Mouse (Mus musculus) layer of hippocampus, adult 2 months (tissue): ENCODE measurements around the gene Atg10. TPM values are rescaled to one million over a fixed set of nuclear protein-coding genes. Genes with fewer than 3 reads are reported as not detected.
"Not testable (repeated sequence)": the region's sequence is repeated elsewhere in the genome, so short reads cannot be mapped to it uniquely, and the experiment has no call there.

Experiments used
- DNase-seq, 2 experiments: peaks; one replicate each; pipeline ENCODE4 v3.0.0; 2022; ENCODE audit warnings: low spot score in 2 of 2
- H3K27ac ChIP-seq: fragments of 200-600 bp; 2 replicates; pipeline ENCODE4 v1.8.1; 2022
- H3K4me3 ChIP-seq: fragments of 200-600 bp; 2 replicates; pipeline ENCODE4 v1.8.1; 2022; ENCODE audit warnings: mild to moderate bottlenecking
- CTCF ChIP-seq: fragments of 200-600 bp; conservative IDR thresholded peaks from 2 replicates; pipeline ENCODE4 v1.8.1; 2022; ENCODE audit warnings: antibody characterized with exemption, mild to moderate bottlenecking, moderate library complexity
- long read RNA-seq, 2 experiments: library from polyadenylated mRNA; stranded (forward); transcript quantifications; one replicate each; pipeline ENCODE4 v2.0.0; 2021; ENCODE audit warnings: borderline mapping rate in 2 of 2
- total RNA-seq, 2 experiments: library from RNA; stranded (reverse); gene quantifications; 2 replicates each; pipeline ENCODE4 v1.2.3; 2021

Gene Atg10
- 10 to 100 TPM; 15.3 to 17.2 TPM for total RNA-seq
- long read RNA-seq, experiment 1, partial matches to known transcripts: 0 of 9 reads
- long read RNA-seq, experiment 1, other reads (novel, unspliced or antisense): 4 of 9 reads
- long read RNA-seq, experiment 2, transcript Atg10-201 (8 exons, 1,583 nt): major isoform, 7 of 12 reads
- long read RNA-seq, experiment 2, partial matches to known transcripts: 1 of 12 reads
- long read RNA-seq, experiment 2, other reads (novel, unspliced or antisense): 4 of 12 reads

- TF ChIP-seq CTCF: 0 out of 2 replicates have a peak, but pooled peaks have one; percentile 2
- H3K27ac ChIP-seq: peak within 1 kb of the TSS; percentile 99
- peak within 1 kb of the TSS; percentile 85 for H3K4me3 ChIP-seq
- peak; percentile 86 to 91 for DNase-seq
Measured at GRCm38 (mm10) chr13:91223587-91224437, at the start of gene Atg10. Atg10 (minus strand) TSS chr13:91223968.

GRCm38 (mm10) chr13:91252406-91252805 is 28.6 kb upstream of the Atg10 start:
- H3K27ac ChIP-seq: no peak overlapping the region
- no peak for TF ChIP-seq CTCF
- DNase-seq: no peak
- H3K4me3 ChIP-seq: no peak overlapping the region

- H3K27ac ChIP-seq: no peak overlapping the region
- no peak for DNase-seq
- no peak overlapping the region for H3K4me3 ChIP-seq
- no peak for TF ChIP-seq CTCF
Measured at GRCm38 (mm10) chr13:91251636-91252035, 27.9 kb upstream of the Atg10 start.

- not testable (repeated sequence) for H3K27ac ChIP-seq, H3K4me3 ChIP-seq, DNase-seq
Measured at GRCm38 (mm10) chr13:91250050-91250449, 26.3 kb upstream of the Atg10 start.

- no peak for TF ChIP-seq CTCF
- DNase-seq: no peak
- Histone ChIP-seq H3K4me3 (no peak overlapping the region), H3K27ac (no peak overlapping the region)
Measured at GRCm38 (mm10) chr13:91246472-91246871, 22.7 kb upstream of the Atg10 start.

- Histone ChIP-seq H3K27ac (no peak overlapping the region), H3K4me3 (no peak overlapping the region)
- TF ChIP-seq CTCF: no peak
- DNase-seq: no peak
Measured at GRCm38 (mm10) chr13:91237976-91238375, 14.2 kb upstream of the Atg10 start.

- Histone ChIP-seq H3K27ac (no peak overlapping the region), H3K4me3 (no peak overlapping the region)
- no peak for TF ChIP-seq CTCF
- no peak for DNase-seq
Measured at GRCm38 (mm10) chr13:91236884-91237283, 13.1 kb upstream of the Atg10 start.

GRCm38 (mm10) chr13:91224438-91224814 is 658 bp upstream of the Atg10 start:
- TF ChIP-seq CTCF: no peak
- DNase-seq: no peak
- peak overlapping the region; percentile 99 for H3K27ac ChIP-seq

GRCm38 (mm10) chr13:91223063-91223462 is 705 bp downstream of the Atg10 start:
- Histone ChIP-seq H3K27ac (peak overlapping the region; percentile 99), H3K4me3 (peak overlapping the region; percentile 85)
- no peak for TF ChIP-seq CTCF
- no peak for DNase-seq

More at GRCm38 (mm10) chr13:91224438-91224814, 658 bp upstream of the Atg10 start:
- peak overlapping the region; percentile 85 for H3K4me3 ChIP-seq

- H3K27ac ChIP-seq: no peak overlapping the region
- TF ChIP-seq CTCF: no peak
- no peak for DNase-seq
- H3K4me3 ChIP-seq: no peak overlapping the region
Measured at GRCm38 (mm10) chr13:91221696-91222095, 2.1 kb downstream of the Atg10 start.

- H3K27ac ChIP-seq: no peak overlapping the region
- H3K4me3 ChIP-seq: no peak overlapping the region
- no peak for TF ChIP-seq CTCF
- no peak for DNase-seq
Measured at GRCm38 (mm10) chr13:91217691-91218090, 6.1 kb downstream of the Atg10 start.

- TF ChIP-seq CTCF: no peak
- Histone ChIP-seq H3K4me3 (no peak overlapping the region), H3K27ac (no peak overlapping the region)
- no peak for DNase-seq
Measured at GRCm38 (mm10) chr13:91216656-91217205, 7.0 kb downstream of the Atg10 start.

GRCm38 (mm10) chr13:91212958-91213357 is 10.8 kb downstream of the Atg10 start:
- Histone ChIP-seq H3K27ac (no peak overlapping the region), H3K4me3 (no peak overlapping the region)
- no peak for TF ChIP-seq CTCF
- no peak for DNase-seq
